Mouse (Mus musculus): ENCODE measurements around the gene B4galt2. TPM values are rescaled to one million over a fixed set of nuclear protein-coding genes. Genes with fewer than 3 reads are reported as not detected.

B4galt2 gene
- polyA plus RNA-seq, 1 experiment from 2014 or later, result 11.9 TPM

GRCm38 (mm10) chr4:117867823-117868222 is 15.5 kb downstream of the B4galt2 start:
- no peaks in the 10 kb centered on the region for H3K27me3 ChIP-seq (ENCODE audit: control insufficient read depth, insufficient read depth, low read length)

GRCm38 (mm10) chr4:117867000-117867399 is 16.3 kb downstream of the B4galt2 start:
- Histone ChIP-seq H3K27me3 (ENCODE audit: control insufficient read depth, insufficient read depth, low read length) (no peaks in the 10 kb centered on the region), H3K4me2 (replicated peaks; ENCODE audit: low read depth) (no peak overlapping the region)

More at GRCm38 (mm10) chr4:117867823-117868222, 15.5 kb downstream of the B4galt2 start:
- 20% methylated on average over 24 of the region's 24 CpGs for WGBS
- H3K9me3 ChIP-seq (ENCODE audit: control insufficient read depth, low read length), result no peaks in the 10 kb centered on the region
- ATAC-seq (ENCODE audit: low FRiP score, low TSS enrichment), result no peak
- no peak overlapping the region for H3K9ac ChIP-seq (ENCODE audit: low read length)
- no peak overlapping the region for H3K27ac ChIP-seq (replicated peaks)
- no peak overlapping the region for H3K4me2 ChIP-seq (replicated peaks; ENCODE audit: low read depth)
- peak; percentile 81 for TF ChIP-seq CTCF (IDR thresholded peaks at IDR 0.05; ENCODE audit: low read depth)
- no peak for TF ChIP-seq EP300 (optimal IDR thresholded peaks at IDR 0.05)
- DNase-seq (ENCODE audit: low spot score), result peak; percentile 73
- H3K4me1 ChIP-seq (replicated peaks; ENCODE audit: control insufficient read depth, insufficient read depth), result no peaks in the 10 kb centered on the region
- H3K36me3 ChIP-seq (ENCODE audit: control insufficient read depth, insufficient read depth, low read length), result peaks cover 2% of the 10 kb centered on the region; the same call in 1 of the 2 replicates
- no peak overlapping the region for H3K4me3 ChIP-seq (ENCODE audit: low read depth, low read length)

GRCm38 (mm10) chr4:117866083-117866482 is 17.2 kb downstream of the B4galt2 start:
- Histone ChIP-seq H3K36me3 (ENCODE audit: control insufficient read depth, insufficient read depth, low read length) (peaks cover 2% of the 10 kb centered on the region; the same call in 1 of the 2 replicates), H3K4me3 (ENCODE audit: low read depth, low read length) (no peak overlapping the region), H3K9me3 (ENCODE audit: control insufficient read depth, low read length) (no peaks in the 10 kb centered on the region), H3K9ac (ENCODE audit: low read length) (no peak overlapping the region), H3K27ac (replicated peaks) (no peak overlapping the region), H3K4me2 (replicated peaks; ENCODE audit: low read depth) (no peak overlapping the region), H3K4me1 (replicated peaks; ENCODE audit: control insufficient read depth, insufficient read depth) (no peaks in the 10 kb centered on the region), H3K27me3 (ENCODE audit: control insufficient read depth, insufficient read depth, low read length) (no peaks in the 10 kb centered on the region)
- WGBS, result 36% methylated on average over 9 of the region's 9 CpGs
- peak; percentile 81 for DNase-seq (ENCODE audit: low spot score)
- TF ChIP-seq CTCF (IDR thresholded peaks at IDR 0.05; ENCODE audit: low read depth) (no peak), EP300 (optimal IDR thresholded peaks at IDR 0.05) (no peak)
- ATAC-seq (ENCODE audit: low FRiP score, low TSS enrichment), result peak; percentile 39

More at GRCm38 (mm10) chr4:117867000-117867399, 16.3 kb downstream of the B4galt2 start:
- ATAC-seq (ENCODE audit: low FRiP score, low TSS enrichment) (no peak), DNase-seq (ENCODE audit: low spot score) (no peak)
- Histone ChIP-seq H3K36me3 (ENCODE audit: control insufficient read depth, insufficient read depth, low read length) (peaks cover 2% of the 10 kb centered on the region; the same call in 1 of the 2 replicates), H3K4me3 (ENCODE audit: low read depth, low read length) (no peak overlapping the region), H3K27ac (replicated peaks) (no peak overlapping the region), H3K9ac (ENCODE audit: low read length) (no peak overlapping the region), H3K9me3 (ENCODE audit: control insufficient read depth, low read length) (no peaks in the 10 kb centered on the region), H3K4me1 (replicated peaks; ENCODE audit: control insufficient read depth, insufficient read depth) (no peaks in the 10 kb centered on the region)
- WGBS, result 67% methylated on average over 6 of the region's 6 CpGs
- TF ChIP-seq EP300 (optimal IDR thresholded peaks at IDR 0.05) (no peak), CTCF (IDR thresholded peaks at IDR 0.05; ENCODE audit: low read depth) (no peak)

- WGBS, result 57% methylated on average over 4 of the region's 4 CpGs
- no peak overlapping the region for H3K27ac ChIP-seq (replicated peaks)
- no peak overlapping the region; the same call in 1 of the 2 replicates for H3K9ac ChIP-seq (ENCODE audit: low read length)
- TF ChIP-seq CTCF (IDR thresholded peaks at IDR 0.05; ENCODE audit: low read depth) (no peak), EP300 (optimal IDR thresholded peaks at IDR 0.05) (no peak)
- no peaks in the 10 kb centered on the region for H3K27me3 ChIP-seq (ENCODE audit: control insufficient read depth, insufficient read depth, low read length)
- H3K4me1 ChIP-seq (replicated peaks; ENCODE audit: control insufficient read depth, insufficient read depth), result no peaks in the 10 kb centered on the region
- peaks cover 2% of the 10 kb centered on the region; the same call in 1 of the 2 replicates for H3K36me3 ChIP-seq (ENCODE audit: control insufficient read depth, insufficient read depth, low read length)
- H3K9me3 ChIP-seq (ENCODE audit: control insufficient read depth, low read length), result no peaks in the 10 kb centered on the region
- peak; percentile 22; the same call in 1 of the 2 replicates for ATAC-seq (ENCODE audit: low FRiP score, low TSS enrichment)
- peak; percentile 43 for DNase-seq (ENCODE audit: low spot score)
- H3K4me3 ChIP-seq (ENCODE audit: low read depth, low read length), result no peak overlapping the region
- no peak overlapping the region for H3K4me2 ChIP-seq (replicated peaks; ENCODE audit: low read depth)
These were observed 20.5 kb downstream of the B4galt2 start for GRCm38 (mm10) chr4:117862823-117863222.

GRCm38 (mm10) chr4:117860570-117860969 is 22.7 kb downstream of the B4galt2 start:
- Histone ChIP-seq H3K9me3 (ENCODE audit: control insufficient read depth, low read length) (no peaks in the 10 kb centered on the region), H3K9ac (ENCODE audit: low read length) (no peak overlapping the region), H3K4me1 (replicated peaks; ENCODE audit: control insufficient read depth, insufficient read depth) (no peaks in the 10 kb centered on the region), H3K4me2 (replicated peaks; ENCODE audit: low read depth) (no peak overlapping the region), H3K4me3 (ENCODE audit: low read depth, low read length) (no peak overlapping the region), H3K27me3 (ENCODE audit: control insufficient read depth, insufficient read depth, low read length) (no peaks in the 10 kb centered on the region), H3K27ac (replicated peaks) (no peak overlapping the region), H3K36me3 (ENCODE audit: control insufficient read depth, insufficient read depth, low read length) (peaks cover 5% of the 10 kb centered on the region; the same call in 1 of the 2 replicates)
- ATAC-seq (ENCODE audit: low FRiP score, low TSS enrichment) (no peak), DNase-seq (ENCODE audit: low spot score) (no peak)
- 76% methylated on average over 9 of the region's 9 CpGs for WGBS
- TF ChIP-seq CTCF (IDR thresholded peaks at IDR 0.05; ENCODE audit: low read depth), result no peak
- no peak for TF ChIP-seq EP300 (optimal IDR thresholded peaks at IDR 0.05)

GRCm38 (mm10) chr4:117858794-117859193 is 24.5 kb downstream of the B4galt2 start:
- Histone ChIP-seq H3K4me1 (replicated peaks; ENCODE audit: control insufficient read depth, insufficient read depth) (no peaks in the 10 kb centered on the region), H3K4me3 (ENCODE audit: low read depth, low read length) (no peak overlapping the region), H3K27ac (replicated peaks) (no peak overlapping the region), H3K36me3 (ENCODE audit: control insufficient read depth, insufficient read depth, low read length) (peaks cover 3% of the 10 kb centered on the region; the same call in 1 of the 2 replicates), H3K9me3 (ENCODE audit: control insufficient read depth, low read length) (no peaks in the 10 kb centered on the region), H3K27me3 (ENCODE audit: control insufficient read depth, insufficient read depth, low read length) (no peaks in the 10 kb centered on the region), H3K4me2 (replicated peaks; ENCODE audit: low read depth) (no peak overlapping the region), H3K9ac (ENCODE audit: low read length) (no peak overlapping the region)
- TF ChIP-seq EP300 (optimal IDR thresholded peaks at IDR 0.05) (no peak), CTCF (IDR thresholded peaks at IDR 0.05; ENCODE audit: low read depth) (peak; percentile 81)
- WGBS, result 82% methylated on average over 3 of the region's 3 CpGs
- peak; percentile 52 for ATAC-seq (ENCODE audit: low FRiP score, low TSS enrichment)
- peak; percentile 84 for DNase-seq (ENCODE audit: low spot score)
